Mouse (Mus musculus) heart, adult 10 weeks (tissue): ENCODE results near the gene Dip2c. TPM values are rescaled to one million over a fixed set of nuclear protein-coding genes. Genes with fewer than 3 reads are reported as not detected.

Experiments
- polyA plus RNA-seq: library from polyadenylated mRNA; stranded (reverse); fragments of 350-450 nt; fragmentation: Illumina TruSeq; extraction: RNeasy Lipid Tissue Mini Kit (QIAGEN cat#74804); gene quantifications from one replicate; pipeline ENCODE4 v1.2.3, GENCODE M21; 2014; ENCODE audit warnings: low read depth, low replicate concordance

Dip2c gene
- polyA plus RNA-seq: 22.9 TPM

DNA sequence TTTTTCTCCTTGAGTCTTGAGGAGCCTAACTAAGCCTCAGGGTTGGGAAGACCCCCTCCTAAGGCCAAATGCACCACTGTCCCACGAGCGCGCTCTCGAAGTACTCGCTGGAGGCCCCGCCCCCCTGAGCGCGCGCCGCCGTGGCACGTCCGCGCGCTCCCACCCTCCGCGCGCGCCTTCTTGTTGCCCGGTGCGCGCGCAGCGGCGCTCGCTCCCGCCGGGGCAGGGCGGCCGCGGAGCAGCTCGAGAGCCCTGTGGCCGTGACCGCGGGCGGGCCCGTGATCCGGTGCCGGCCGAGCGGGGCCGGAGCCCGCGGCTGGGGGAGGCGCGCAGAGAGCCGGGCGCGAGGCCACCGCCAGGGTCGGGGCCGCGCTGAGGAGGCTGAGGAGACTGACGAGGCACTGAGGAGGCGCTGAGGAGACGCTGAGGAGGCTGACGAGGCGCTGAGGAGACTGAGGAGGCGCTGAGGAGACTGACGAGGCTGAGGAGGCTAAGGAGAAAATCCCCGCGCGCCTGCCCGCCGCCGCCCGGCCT is at the start of gene Dip2c:
Gene Dip2c (plus strand): TSS at position 207 of the 534 bp plus-strand sequence.

Other genes starting within 250 kb of the Dip2c start
- 39.0 TPM for gene Larp4b, start 182.6 kb upstream of the Dip2c start, polyA plus RNA-seq